Mouse (Mus musculus) spleen, postnatal 36 days (tissue): ENCODE results near the gene Trpm5.
A peak's percentile ranks its signal among the peaks of the same experiment; 100 is the strongest.

Source experiments
- DNase-seq, 2 experiments: peaks; one replicate each; pipeline ENCODE4 v3.0.0; 2022; ENCODE audit warnings: low spot score in 2 of 2, mixed read lengths in 1 of 2

Gene Trpm5

DNA sequence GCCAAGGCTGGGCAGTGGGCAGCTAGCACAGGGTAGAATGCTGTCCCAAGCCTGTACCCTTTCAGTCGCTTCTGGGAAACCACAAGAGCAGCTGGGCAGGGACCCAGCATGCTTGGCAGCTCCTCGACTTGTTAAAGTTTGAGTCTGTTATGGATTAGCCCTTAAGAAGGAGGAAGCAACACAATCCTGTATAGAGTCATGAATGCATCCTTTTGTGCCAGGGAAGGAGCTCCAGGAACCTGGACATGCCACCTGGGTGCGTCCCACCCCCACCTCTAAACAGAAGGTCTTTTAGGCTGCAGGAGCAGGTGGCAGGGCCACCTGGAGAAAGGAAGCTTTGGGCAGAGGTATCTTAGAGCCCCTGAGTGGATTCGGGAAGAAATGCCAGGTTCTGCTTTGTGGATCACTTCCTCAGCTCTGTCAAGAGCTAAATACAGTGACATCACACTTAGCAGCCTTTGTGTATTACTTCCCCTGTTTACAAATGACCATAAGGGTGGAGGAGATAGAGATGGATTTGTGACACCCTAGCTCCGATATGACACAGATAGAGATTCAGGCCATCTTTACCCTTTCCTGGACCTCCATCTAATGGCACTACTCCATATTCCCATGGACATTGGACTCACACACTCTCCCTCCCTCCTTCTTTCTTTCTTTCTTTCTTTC lies 35.1 kb downstream of the Trpm5 start:
- DNase-seq = no peak

DNA sequence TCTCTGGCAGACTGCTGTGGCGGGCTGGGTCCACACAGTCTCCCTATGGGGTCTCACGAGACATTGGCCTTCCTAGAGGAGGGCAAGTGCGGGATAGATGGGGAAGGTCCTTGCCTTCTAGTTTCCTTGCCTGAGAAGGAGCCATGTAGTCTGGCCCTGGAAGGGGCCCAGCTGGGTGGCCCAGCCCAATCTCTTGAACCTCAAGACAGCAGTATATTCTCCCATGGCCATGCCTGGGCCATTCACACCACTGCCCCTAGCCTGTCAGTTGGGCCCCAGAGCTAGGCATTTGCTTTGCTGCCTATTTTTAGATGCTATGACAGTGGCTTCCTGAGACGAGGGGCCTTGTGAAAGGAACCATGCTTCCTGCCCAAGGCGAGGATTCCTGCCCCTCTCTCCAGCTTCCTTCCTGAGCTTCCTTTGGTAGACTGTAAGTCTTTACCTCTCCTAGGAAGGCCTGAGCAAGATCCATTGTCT lies 36.2 kb downstream of the Trpm5 start:
- no peak for DNase-seq

- no peak for DNase-seq
These were observed 36.7 kb downstream of the Trpm5 start for GRCm38 (mm10) chr7:143057667-143058220.

GRCm38 (mm10) chr7:143057023-143057422 lies 37.4 kb downstream of the Trpm5 start:
- DNase-seq = no peak

- no peak for DNase-seq
These were observed 38.8 kb downstream of the Trpm5 start for GRCm38 (mm10) chr7:143055499-143056186.

DNA sequence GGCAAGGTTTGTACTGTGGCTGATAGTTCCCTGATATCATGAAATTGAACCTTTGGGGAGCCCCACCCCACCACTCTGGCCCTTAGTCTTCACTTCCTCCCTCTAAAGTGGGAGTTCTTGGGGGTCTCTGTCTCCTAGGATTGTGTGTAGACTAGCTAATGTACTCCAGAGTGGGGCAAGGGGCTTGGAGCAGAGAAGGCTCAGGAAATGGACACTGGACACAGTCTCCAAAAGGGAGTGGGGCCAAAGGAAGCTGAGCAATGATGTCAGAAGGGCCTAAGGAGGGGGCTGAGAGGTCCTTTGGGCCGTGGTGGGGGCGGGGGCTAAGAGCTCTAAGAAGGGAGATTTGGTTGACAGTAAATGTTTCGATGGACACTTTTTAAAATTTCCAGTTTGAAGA lies 39.4 kb downstream of the Trpm5 start:
- DNase-seq = no peak

GRCm38 (mm10) chr7:143054612-143054965 lies 39.9 kb downstream of the Trpm5 start:
- no peak for DNase-seq

- DNase-seq = no peak
These were observed 40.4 kb downstream of the Trpm5 start for GRCm38 (mm10) chr7:143053961-143054611.

DNA sequence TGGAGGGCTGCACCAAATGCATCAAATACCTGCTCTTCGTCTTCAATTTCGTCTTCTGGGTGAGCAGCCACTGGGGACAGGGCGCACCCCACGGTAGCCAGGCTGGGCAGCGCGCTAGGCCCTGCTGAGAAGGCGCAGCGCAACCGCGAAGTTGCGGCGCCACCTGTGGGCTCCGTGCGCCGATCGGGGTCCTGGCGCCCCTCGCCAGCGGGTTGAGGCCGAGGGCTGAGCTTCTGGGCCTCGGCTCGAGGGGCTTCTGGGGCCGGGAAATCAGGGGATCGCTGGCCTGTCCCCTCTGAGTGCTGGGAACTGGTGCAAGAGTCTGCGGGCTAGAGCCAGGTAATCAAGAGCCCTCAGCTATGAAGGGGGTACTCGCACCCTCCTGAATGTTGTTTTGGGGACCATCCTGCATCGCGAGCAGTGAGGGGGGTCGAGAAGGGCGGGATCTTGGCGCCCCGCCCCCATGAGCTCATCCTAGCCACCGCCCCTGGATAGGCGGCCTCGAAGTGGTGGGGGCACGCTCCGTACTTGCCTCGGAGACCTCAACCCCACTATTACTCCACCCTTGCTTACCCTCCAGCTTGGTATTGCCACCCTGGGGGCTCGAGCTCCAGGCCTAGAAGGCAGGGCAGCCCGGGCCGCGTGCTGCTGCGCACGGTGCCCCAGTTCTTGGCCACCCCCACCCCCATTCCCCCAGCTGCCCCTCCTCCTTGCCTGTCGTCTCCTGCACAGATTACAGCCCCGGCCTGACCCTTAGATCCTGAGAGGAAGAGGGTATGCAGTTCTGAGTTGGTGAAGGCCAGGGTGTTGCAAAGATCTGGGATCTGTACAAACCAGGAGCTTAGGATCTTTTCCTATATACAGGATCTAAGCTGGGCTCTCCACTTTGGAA lies 41.2 kb downstream of the Trpm5 start:
- peak; percentile 48 to 50 for DNase-seq

GRCm38 (mm10) chr7:143052626-143053007 lies 41.8 kb downstream of the Trpm5 start, which contains the start of gene Cd81:
Gene Cd81, plus strand, starts transcription at chr7:143052739.
- DNase-seq = peak; percentile 83 to 87

- no peak for DNase-seq
These were observed 43.1 kb downstream of the Trpm5 start for GRCm38 (mm10) chr7:143051316-143051715.

DNA sequence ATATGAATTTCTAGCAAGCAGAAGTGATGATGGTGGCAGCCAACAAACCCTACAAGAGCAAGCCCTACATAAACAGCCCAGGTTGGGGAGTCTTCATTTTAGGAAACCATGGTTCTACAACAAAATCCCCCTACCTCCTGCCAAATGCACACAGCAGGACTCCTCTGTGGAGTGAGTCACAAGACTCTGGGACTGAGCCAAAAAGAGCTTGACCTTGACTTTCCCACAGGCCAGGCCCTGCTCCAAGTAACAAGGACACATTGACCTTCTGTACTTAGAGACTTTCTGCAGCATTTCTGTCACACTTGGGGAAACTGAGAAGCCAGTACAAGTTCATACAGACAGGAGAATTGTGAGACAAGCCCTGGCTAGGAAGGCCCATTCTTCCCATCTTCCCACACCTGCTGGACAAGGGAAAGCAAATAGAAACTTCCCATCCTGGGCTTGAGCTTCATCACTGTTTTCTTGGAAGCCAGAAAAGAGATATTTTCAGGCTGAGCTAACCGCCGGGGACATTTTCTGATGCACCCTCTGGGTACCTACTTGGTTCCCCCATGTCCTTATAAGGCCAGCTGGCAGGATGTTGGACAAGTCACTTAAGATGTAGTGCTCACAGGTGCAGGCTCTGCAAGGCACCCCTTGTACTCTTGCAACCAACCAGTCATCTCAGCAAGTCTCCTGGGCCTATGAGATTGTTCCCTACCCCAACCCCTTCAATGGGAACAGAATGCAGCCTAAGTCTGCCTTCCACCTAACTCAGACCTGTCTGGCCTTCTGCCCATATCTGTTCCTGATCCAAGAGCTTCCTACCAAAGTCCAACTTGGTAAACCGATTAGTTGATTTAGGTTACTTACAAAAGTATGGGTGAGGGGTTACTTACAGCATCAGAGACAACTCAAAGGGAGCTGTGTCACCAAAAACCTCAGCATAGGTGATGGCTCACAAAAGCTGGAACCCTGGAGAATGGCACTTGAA lies 44.3 kb downstream of the Trpm5 start:
- peak; percentile 48 to 49 for DNase-seq

DNA sequence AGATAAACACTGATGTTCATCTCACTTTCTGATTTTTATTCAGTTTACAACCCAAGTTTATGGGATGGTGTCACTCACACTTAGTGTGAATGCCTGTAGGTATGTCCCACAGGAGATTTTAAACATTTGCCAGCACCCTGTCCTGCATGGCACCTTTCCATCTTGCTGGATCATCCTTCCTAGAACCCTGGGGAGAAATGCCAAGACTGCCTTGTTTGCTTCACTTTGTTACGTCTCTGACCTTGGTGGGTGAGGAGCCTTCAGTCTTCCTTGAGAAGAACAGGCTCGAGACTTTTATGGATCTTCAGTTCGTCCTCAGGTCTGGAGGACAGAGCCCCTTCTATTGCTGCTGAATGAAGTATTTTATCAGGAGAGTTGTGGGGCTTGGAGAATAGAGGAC lies 45.1 kb downstream of the Trpm5 start:
- DNase-seq = no peak

DNA sequence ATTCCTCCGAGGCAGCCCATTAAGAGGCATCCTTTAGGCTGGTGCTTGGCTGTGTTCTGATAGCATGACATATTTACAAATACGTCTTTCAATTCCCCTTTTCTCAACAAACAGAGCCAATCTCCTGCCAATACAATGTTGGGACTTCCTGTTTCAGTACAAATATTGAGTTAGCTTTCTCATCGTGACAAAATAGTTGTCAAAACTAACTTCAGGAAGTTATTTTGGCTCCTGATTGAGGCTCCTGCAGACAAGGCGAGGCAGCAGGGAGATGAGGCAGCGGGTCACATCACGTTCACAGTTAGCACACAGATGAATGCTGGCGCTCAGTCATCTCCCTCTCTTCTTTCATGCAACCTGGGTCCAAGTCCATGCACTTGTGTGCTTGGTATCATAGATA lies 48.1 kb downstream of the Trpm5 start:
- DNase-seq = peak; percentile 35 to 58

GRCm38 (mm10) chr7:143044826-143045206 lies 49.6 kb downstream of the Trpm5 start:
- no peak for DNase-seq

- no peak for DNase-seq
These were observed 50.2 kb downstream of the Trpm5 start for GRCm38 (mm10) chr7:143044049-143044825.

DNA sequence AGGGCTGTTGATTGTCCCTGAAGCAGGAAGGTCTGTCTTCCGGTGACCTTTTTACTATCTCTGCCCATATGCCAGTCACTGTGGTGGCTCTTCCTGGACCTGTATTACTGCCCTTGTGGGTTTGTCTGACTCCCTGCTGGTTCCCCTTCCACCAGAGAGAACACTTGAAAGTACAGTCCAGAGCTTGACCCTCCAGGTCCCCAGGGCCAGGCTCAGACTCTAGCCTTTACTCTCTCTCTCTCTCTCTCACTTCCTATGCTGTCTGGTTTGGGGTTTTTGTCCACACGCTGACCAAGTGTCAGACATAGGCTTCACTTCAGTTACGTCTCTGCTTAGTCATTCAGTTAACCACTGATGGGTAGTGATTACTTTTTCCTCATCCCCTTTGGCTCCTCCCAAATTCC lies 51.5 kb downstream of the Trpm5 start:
- DNase-seq = no peak

- DNase-seq = peak; percentile 18 to 25
These were observed 52.4 kb downstream of the Trpm5 start for GRCm38 (mm10) chr7:143042089-143042488.

- no peak for DNase-seq
These were observed 53.2 kb downstream of the Trpm5 start for GRCm38 (mm10) chr7:143041138-143041822.
